Mouse (Mus musculus): Measurements from ENCODE around the gene Cnot6. TPM values are rescaled to one million over a fixed set of nuclear protein-coding genes. Genes with fewer than 3 reads are reported as not detected.

The Cnot6 gene
- polyA plus RNA-seq, 1 experiment from 2014 or later, result 84.4 TPM

DNA sequence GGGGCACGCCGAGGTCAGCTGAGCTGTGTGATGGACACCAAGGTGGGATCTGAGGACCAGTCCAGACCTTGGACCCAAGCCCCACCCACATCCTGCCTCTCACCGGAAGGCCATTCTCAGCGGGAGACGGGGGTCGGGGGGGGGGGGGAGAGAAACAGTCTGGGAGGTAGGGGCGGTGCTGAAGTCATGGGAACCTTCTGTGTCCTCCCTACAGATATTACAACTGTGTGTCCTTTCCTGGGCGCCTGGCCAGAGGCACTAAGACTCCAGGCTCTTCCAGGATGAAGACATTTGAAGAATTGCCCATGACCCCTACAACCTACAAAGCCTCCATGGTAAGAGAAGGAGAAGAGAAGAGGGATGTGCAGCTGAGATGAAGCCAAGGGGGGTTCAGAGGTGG, 66.8 kb downstream of the Cnot6 start:
- no peaks in the 10 kb centered on the region for H3K27me3 ChIP-seq
- POLR2A ChIA-PET, result no interaction called here
- ATAC-seq (no peak), DNase-seq (ENCODE audit: low read depth, low spot score) (no peak)
- in situ Hi-C loops (cut with MboI; ENCODE audit: low pct_unique_long_range_greater_than_20kb), result no loop called here
- no peak for TF ChIP-seq CTCF (IDR thresholded peaks at IDR 0.05)
- CTCF ChIA-PET, result no interaction called here

DNA sequence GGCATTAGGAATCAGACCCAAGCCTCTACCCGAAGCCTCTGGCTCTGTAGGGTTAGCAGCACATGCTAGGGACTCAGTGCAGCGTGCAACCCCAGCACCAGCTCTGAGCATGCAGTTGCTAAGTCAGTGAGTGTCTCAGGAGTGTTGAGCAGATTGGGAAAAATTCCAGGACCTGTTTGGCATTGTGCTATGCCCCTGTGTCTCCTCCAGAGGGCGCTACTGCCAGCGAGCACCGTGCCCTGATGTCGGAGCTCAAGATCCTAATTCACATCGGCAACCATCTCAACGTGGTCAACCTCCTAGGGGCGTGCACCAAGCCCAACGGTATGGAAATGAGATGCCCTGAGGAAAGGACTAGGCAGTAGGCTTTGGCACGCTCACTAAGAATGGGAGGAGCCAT, 76.1 kb downstream of the Cnot6 start:
- no peak for DNase-seq (ENCODE audit: low read depth, low spot score)
- H3K27me3 ChIP-seq, result peaks cover 9% of the 10 kb centered on the region
- POLR2A ChIA-PET, result no interaction called here
- CTCF ChIA-PET, result interaction anchor here (0.8 to 1.4 kb wide), 2 partner anchors 10 to 32 kb away, joined by 3 read pairs; no protein-coding TSS in a partner anchor
- in situ Hi-C loops (cut with MboI; ENCODE audit: low pct_unique_long_range_greater_than_20kb), result no loop called here
- no peak for ATAC-seq
- no peak for TF ChIP-seq CTCF (IDR thresholded peaks at IDR 0.05)

DNA sequence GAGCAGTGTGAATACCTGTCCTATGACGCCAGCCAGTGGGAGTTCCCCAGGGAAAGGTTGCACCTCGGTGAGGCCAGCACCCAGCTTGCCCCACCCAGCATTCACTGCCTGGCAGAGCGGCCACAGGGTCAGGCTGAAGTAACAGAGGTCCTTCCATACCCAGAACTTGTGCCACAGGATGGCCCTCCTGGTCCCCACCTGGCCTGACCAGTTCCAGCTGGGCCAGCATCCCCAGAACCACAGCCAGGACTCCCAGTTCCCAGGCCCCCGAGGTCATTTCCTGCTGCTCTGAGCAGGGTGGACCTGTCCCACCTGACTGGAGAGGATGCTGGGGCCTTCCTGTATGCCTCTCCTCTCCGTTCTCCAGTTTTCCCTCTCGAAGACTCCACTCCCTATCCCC, 76.9 kb downstream of the Cnot6 start:
- CTCF ChIA-PET, result interaction anchor here (1.4 kb wide), 1 partner anchor 11 kb away, joined by 3 read pairs; no protein-coding TSS in a partner anchor
- DNase-seq (ENCODE audit: low read depth, low spot score) (no peak), ATAC-seq (no peak)
- peaks cover 9% of the 10 kb centered on the region for H3K27me3 ChIP-seq
- no peak for TF ChIP-seq CTCF (IDR thresholded peaks at IDR 0.05)
- in situ Hi-C loops (cut with MboI; ENCODE audit: low pct_unique_long_range_greater_than_20kb), result no loop called here
- POLR2A ChIA-PET, result no interaction called here

GRCm38 (mm10) chr11:49634101-49634500, 78.4 kb downstream of the Cnot6 start:
- no peak for ATAC-seq
- CTCF ChIA-PET, result no interaction called here
- peaks cover 3% of the 10 kb centered on the region for H3K27me3 ChIP-seq

GRCm38 (mm10) chr11:49632256-49632655, 80.3 kb downstream of the Cnot6 start:
- DNase-seq (ENCODE audit: low read depth, low spot score) (no peak), ATAC-seq (no peak)
- peaks cover 3% of the 10 kb centered on the region for H3K27me3 ChIP-seq
- CTCF ChIA-PET, result no interaction called here
- in situ Hi-C loops (cut with MboI; ENCODE audit: low pct_unique_long_range_greater_than_20kb), result no loop called here
- no peak for TF ChIP-seq CTCF (IDR thresholded peaks at IDR 0.05)
- POLR2A ChIA-PET, result no interaction called here

More at GRCm38 (mm10) chr11:49634101-49634500, 78.4 kb downstream of the Cnot6 start:
- in situ Hi-C loops (cut with MboI; ENCODE audit: low pct_unique_long_range_greater_than_20kb), result no loop called here
- DNase-seq (ENCODE audit: low read depth, low spot score), result no peak
- TF ChIP-seq CTCF (IDR thresholded peaks at IDR 0.05), result no peak
- POLR2A ChIA-PET, result no interaction called here

- CTCF ChIA-PET, result no interaction called here
These were observed 81.4 kb downstream of the Cnot6 start for GRCm38 (mm10) chr11:49631154-49631553.

DNA sequence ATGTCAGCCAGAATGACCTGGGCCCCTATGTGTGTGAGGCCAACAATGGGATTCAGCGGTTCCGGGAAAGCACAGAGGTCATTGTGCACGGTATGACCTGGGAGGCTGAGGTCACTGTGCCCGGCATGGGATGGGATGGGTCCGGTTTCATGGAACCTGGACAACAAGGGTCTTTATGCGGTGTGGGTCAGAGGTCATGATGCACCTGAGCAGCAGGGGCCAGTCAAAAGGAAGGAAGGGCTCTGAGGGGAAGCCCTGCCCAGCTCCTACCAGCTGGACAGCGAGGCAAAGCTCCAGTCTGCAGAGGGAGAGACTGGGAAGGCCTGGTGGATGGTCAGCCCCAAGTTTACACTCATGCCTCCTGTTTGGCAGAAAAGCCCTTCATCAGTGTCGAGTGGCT, 85.8 kb downstream of the Cnot6 start:
- ATAC-seq (no peak), DNase-seq (ENCODE audit: low read depth, low spot score) (no peak)
- TF ChIP-seq CTCF (IDR thresholded peaks at IDR 0.05), result no peak
- CTCF ChIA-PET, result interaction anchor here (3.4 kb wide), 1 partner anchor 26 kb away, joined by 14 read pairs; no protein-coding TSS in a partner anchor
- in situ Hi-C loops (cut with MboI; ENCODE audit: low pct_unique_long_range_greater_than_20kb), result no loop called here
- POLR2A ChIA-PET, result no interaction called here
- H3K27me3 ChIP-seq, result no peaks in the 10 kb centered on the region

More at GRCm38 (mm10) chr11:49631154-49631553, 81.4 kb downstream of the Cnot6 start:
- ATAC-seq (no peak), DNase-seq (ENCODE audit: low read depth, low spot score) (no peak)
- no peak for TF ChIP-seq CTCF (IDR thresholded peaks at IDR 0.05)
- H3K27me3 ChIP-seq, result peaks cover 3% of the 10 kb centered on the region
- POLR2A ChIA-PET, result no interaction called here
- in situ Hi-C loops (cut with MboI; ENCODE audit: low pct_unique_long_range_greater_than_20kb), result no loop called here

GRCm38 (mm10) chr11:49625863-49626262, 86.7 kb downstream of the Cnot6 start:
- no peak for DNase-seq (ENCODE audit: low read depth, low spot score)
- in situ Hi-C loops (cut with MboI; ENCODE audit: low pct_unique_long_range_greater_than_20kb), result no loop called here
- CTCF ChIA-PET, result interaction anchor here (3.4 kb wide), 1 partner anchor 27 kb away, joined by 14 read pairs; no protein-coding TSS in a partner anchor
- TF ChIP-seq CTCF (IDR thresholded peaks at IDR 0.05), result no peak
- no peak for ATAC-seq
- no peaks in the 10 kb centered on the region for H3K27me3 ChIP-seq
- POLR2A ChIA-PET, result no interaction called here

DNA sequence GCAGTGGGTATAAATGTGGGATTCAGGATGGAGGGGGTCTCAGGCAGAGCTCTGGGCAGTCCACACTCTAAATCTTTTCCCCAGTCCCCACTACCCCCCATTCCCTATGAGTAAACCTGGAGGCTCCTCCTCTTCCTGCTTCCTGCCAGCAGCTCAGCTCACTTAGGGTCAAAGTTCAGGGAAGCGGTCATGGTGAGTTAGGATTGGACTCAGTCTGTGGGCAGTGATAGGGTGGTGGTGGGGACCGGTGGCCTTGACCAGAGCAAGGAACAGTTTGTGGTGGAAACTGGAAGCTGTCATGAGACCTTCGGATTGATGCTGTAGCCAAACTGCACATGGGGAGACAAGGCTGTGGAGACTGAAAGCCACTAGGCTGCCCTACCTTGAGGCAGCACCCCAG, 88.4 kb downstream of the Cnot6 start:
- TF ChIP-seq CTCF (IDR thresholded peaks at IDR 0.05), result no peak
- in situ Hi-C loops (cut with MboI; ENCODE audit: low pct_unique_long_range_greater_than_20kb), result no loop called here
- no peak for ATAC-seq

GRCm38 (mm10) chr11:49621953-49622352, 90.6 kb downstream of the Cnot6 start:
- ATAC-seq (no peak), DNase-seq (ENCODE audit: low read depth, low spot score) (no peak)
- no peak for TF ChIP-seq CTCF (IDR thresholded peaks at IDR 0.05)
- ChIA-PET POLR2A (no interaction called here), CTCF (interaction anchor here (1.2 to 2.8 kb wide), 2 partner anchors 31 to 44 kb away, joined by 4 to 8 read pairs; no protein-coding TSS in a partner anchor)
- no peaks in the 10 kb centered on the region for H3K27me3 ChIP-seq
- in situ Hi-C loops (cut with MboI; ENCODE audit: low pct_unique_long_range_greater_than_20kb), result no loop called here

More for the DNA sequence above, 88.4 kb downstream of the Cnot6 start:
- ChIA-PET CTCF (no interaction called here), POLR2A (no interaction called here)
- H3K27me3 ChIP-seq, result no peaks in the 10 kb centered on the region
- no peak for DNase-seq (ENCODE audit: low read depth, low spot score)

Other genes with a start within 250 kb of the Cnot6 start
- gene Olfr1386, start 247.7 kb downstream of the Cnot6 start, polyA plus RNA-seq (2021), result not detected
- gene Olfr1385, start 223.7 kb downstream of the Cnot6 start, polyA plus RNA-seq (2021), result not detected
- gene Olfr1384, start 206.0 kb downstream of the Cnot6 start, polyA plus RNA-seq (2021), result 0.26 TPM
- 0.45 TPM for gene Olfr1383, start 193.1 kb downstream of the Cnot6 start, polyA plus RNA-seq (2021)
- gene Olfr1382, start 184.5 kb downstream of the Cnot6 start, polyA plus RNA-seq (2021), result not detected
- gene Olfr1381, start 169.3 kb downstream of the Cnot6 start, polyA plus RNA-seq (2021), result not detected
- not detected for gene Olfr1380, start 155.8 kb downstream of the Cnot6 start, polyA plus RNA-seq (2021)
- 10.6 TPM for gene Flt4, start 103.5 kb downstream of the Cnot6 start, polyA plus RNA-seq (2021)
- gene Scgb3a1, start 49.1 kb downstream of the Cnot6 start, polyA plus RNA-seq (2021), result not detected
- gene Gfpt2, start 81.5 kb upstream of the Cnot6 start, polyA plus RNA-seq (2021), result 0.03 TPM
- 48.5 TPM for gene Mapk9, start 134.0 kb upstream of the Cnot6 start, polyA plus RNA-seq (2021)
- 0.77 TPM for gene Rasgef1c, start 189.1 kb upstream of the Cnot6 start, polyA plus RNA-seq (2021)